Mouse (Mus musculus): Measurements from ENCODE around the gene Unc13d.

- no peak for TF ChIP-seq GATA1 (IDR thresholded peaks at IDR 0.05; ENCODE audit: low read length)
- TF ChIP-seq TAL1 (IDR thresholded peaks at IDR 0.05; ENCODE audit: low read length): no peak
These were observed 11.1 kb upstream of the Unc13d start for GRCm38 (mm10) chr11:116088741-116089394.

All from erythroblast, embryonic 14.5 days (primary cell).